Mouse (Mus musculus): Measurements from ENCODE around the gene Cxcl10. TPM values are rescaled to one million over a fixed set of nuclear protein-coding genes. Genes with fewer than 3 reads are reported as not detected.

The Cxcl10 gene
- total RNA-seq (2021), result under 1 TPM; 0.72 to 0.87 TPM
- long read RNA-seq, experiment 1, result 0 reads
- long read RNA-seq, experiment 2, result 0 reads

GRCm38 (mm10) chr5:92348794-92349413, at the start of gene Cxcl10:
Gene Cxcl10 (minus strand): TSS chr5:92348889.
- peak; percentile 19 to 32 for DNase-seq (ENCODE audit: low spot score in 2 of 2)

GRCm38 (mm10) chr5:92398153-92398552, 49.5 kb upstream of the Cxcl10 start:
- DNase-seq (ENCODE audit: low spot score in 2 of 2), result peak; percentile 69 to 80

GRCm38 (mm10) chr5:92396476-92396875, 47.8 kb upstream of the Cxcl10 start:
- DNase-seq (ENCODE audit: low spot score in 2 of 2), result no peak

DNA sequence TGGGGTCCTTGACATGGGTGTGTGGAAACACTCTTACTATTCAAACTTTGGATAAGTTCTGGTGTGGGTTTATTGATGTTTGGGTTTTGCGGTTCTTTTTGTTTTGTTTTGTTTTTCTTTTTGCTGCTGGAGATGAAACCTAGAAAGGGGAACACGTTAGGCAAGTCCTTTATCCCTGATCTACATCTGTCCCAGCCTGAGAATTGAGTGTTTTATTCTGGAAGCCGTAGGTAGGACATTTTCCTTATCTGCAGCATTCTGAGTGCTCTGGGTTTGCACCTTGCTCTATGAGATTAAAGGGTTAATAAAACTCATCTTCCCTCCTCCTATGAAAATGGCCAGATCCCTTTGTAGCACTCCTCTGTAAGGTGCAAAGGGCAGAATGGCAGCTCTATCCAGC, 47.1 kb upstream of the Cxcl10 start:
- DNase-seq (ENCODE audit: low spot score in 2 of 2), result no peak

DNA sequence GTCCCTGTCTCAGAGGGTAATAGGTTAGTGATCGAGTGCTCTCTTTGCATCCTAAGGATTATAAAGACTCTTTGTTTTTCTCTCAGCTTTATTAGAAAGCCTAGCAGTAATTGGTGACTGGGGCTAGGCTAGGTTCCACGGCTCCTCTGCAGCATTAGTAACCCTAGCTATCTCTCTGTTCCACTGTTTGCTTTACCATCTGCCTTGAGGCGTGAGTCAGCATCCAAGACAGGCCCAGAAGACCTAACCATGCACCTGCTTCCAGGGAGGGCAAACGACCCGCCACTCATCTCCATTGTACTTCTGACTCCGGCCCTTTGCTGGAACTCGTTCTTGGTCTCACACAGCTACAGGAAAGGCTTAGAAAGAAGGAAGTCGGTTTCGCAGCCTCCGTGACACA, 45.2 kb upstream of the Cxcl10 start:
- no peak for DNase-seq (ENCODE audit: low spot score in 2 of 2)

DNA sequence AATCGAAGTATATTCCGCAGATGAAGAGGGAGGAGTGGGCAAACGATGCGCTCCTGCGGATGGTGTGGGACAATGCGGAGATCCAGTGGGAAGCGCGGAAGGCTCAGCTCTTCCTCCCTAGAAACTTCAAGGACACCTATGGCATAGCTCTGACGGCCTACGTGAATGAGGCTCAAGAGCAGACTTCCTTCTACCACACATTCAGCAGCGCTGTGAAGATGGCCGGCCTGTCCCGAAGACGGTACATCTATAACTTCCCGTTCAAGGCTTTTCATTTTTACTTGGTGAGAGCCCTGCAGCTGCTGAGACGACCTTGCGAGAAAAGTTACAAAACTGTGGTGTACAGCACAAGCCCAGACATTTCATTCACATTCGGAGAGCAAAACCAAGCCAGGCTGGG, 43.9 kb upstream of the Cxcl10 start:
- DNase-seq (ENCODE audit: low spot score in 2 of 2), result no peak

DNA sequence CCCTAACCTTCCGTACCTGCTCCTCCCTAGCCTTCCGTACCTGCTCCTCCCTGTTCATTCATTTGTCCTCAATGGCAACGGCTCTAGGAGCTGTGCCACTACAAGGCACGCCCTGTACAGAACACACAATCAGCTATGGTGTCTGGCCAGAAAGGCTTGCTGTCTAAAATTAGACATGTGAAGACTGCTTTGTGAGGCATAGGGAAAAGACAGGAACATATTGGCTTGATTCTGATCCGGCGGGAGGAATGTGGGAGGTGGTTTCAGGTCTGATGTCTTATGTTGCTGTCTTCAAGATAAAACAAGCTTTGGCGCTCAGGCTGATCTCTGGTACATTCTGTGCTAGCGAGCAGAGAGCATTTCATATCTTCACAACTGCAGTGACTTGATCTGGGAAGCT, 41.9 kb upstream of the Cxcl10 start:
- peak in 1 of 2 experiments; percentile 11 for DNase-seq (ENCODE audit: low spot score in 2 of 2)

GRCm38 (mm10) chr5:92389977-92390376, 41.3 kb upstream of the Cxcl10 start:
- DNase-seq (ENCODE audit: low spot score in 2 of 2), result no peak

DNA sequence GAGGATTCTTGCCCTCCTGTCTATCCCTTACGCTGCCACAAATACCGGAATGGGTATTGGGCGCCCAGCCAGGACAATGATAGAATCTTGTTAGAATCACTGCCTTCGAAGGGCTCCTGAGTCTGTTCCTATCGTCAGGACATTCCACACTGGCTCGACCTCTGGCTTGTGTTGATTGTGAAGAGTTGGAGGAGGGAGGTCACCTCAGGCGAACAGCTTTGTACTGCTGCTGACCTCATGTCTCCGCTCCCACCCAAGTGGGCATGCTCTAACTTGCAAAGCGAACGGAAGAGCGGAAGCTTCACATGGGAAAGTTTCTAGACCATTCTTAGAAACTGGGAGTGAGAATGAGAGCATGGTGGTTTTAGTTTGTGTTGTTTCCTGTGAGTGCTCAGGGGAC, 38.7 kb upstream of the Cxcl10 start:
- no peak for DNase-seq (ENCODE audit: low spot score in 2 of 2)

- no peak for DNase-seq (ENCODE audit: low spot score in 2 of 2)
These were observed 38.0 kb upstream of the Cxcl10 start for GRCm38 (mm10) chr5:92386643-92387042.

DNA sequence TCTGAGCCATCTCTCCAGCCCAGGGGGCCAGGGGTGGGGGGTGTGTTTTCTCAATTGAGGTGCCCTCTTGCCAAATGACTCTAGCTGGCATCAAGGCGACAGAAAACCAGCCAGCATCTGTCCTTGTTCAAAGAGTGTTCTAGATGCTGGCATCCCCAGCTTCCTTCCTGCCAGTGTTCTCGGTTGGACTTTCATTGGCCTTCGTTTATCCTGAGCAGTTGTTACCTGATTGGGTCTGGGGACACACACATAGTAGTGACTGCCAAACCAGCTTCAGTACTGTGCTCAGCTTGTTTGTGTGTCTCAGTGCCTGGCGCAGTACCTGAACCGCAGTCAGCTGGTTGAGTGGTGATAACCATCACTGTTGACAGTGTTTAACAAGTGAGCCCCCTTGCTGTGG, 37.4 kb upstream of the Cxcl10 start:
- DNase-seq (ENCODE audit: low spot score in 2 of 2), result no peak

DNA sequence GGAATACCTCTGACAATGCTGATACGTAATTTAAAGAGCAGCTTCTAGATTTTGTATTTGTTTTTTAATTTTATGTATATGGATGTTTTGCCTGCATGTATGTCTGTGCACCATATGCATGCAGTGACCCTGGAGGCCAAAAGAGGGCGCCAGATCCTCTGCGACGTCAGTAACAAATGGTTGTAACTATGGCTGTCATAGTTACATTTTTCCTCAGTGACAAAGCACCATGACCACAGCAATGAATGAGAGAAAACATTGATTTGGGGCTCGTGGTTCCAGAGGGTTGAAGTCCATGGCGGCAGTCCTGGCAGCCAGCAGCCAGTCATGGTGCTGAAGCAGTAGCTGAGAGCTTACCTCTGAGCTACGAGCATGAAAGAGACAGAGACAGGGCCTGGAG, 36.2 kb upstream of the Cxcl10 start:
- no peak for DNase-seq (ENCODE audit: low spot score in 2 of 2)

DNA sequence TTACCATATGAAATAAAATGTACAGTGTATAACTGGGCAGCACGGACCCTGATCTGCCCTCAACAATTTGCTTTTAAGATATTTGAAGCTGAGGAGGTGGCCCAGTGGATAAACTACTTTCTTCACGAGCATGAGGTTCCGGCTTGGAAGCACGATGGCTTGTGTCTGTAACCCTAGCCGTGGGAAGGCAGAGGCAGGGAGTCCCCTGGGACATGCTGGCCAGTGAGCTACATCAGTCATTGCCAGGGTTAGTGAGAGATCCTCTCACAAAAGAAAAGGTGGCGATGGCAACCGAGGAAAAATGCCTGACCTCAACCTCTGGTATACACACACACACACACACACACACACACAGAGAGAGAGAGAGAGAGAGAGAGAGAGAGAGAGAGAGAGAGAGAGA, 35.1 kb upstream of the Cxcl10 start:
- no peak for DNase-seq (ENCODE audit: low spot score in 2 of 2)

DNA sequence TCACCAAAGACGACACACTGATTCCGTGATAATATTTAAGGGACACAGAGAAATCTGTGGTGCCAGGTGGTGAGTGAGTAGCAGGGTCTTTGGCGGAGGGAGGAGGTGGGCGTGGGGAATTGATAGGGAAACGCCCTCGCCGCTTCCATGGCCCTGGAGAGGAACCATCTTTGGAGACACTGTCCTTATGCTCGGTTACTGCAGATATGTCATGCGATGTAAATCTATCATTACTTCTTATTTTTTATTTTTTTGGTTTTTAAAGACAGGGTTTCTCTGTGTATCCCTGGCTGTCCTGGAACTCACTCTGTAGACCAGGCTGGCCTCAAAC, 33.6 kb upstream of the Cxcl10 start:
- no peak for DNase-seq (ENCODE audit: low spot score in 2 of 2)

DNA sequence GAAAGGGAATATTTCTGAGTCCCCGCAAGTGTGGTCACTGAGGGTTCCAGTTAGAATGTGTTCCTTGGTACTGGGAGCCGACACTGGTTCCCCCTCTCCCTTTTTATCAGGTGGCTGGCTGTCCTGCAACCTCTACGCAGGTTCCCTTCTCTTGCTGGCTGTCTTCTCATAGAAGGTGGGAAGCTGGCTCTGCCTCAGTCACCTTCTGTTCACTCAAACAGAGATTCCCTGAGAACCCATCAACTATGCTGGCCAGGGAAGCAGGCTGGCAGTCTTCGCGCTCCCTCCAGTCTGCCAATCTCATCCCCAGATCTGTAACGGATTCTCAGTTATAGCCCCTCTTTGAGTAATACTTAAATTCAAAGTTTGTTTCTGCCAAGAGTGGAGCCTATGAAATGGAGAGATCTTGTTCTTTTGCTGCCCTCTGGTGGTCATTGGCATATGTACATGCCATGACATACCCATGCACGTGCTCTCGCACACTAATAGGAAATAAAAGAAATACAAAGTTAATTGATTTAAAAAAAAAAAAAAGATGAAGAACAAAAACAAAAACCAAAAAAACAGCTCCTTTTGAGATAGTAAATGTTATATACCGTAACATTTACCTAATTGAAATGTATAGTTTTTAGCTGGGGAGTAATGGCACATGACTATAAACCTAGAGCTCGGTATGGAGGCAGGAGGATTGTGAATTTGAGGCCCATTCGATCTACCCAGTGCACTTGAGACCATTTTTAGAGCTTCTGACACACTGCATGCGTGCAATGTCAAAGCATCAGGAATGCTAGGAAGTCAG, 33.1 kb upstream of the Cxcl10 start:
- peak; percentile 74 to 86 for DNase-seq (ENCODE audit: low spot score in 2 of 2)

- DNase-seq (ENCODE audit: low spot score in 2 of 2), result no peak
These were observed 28.2 kb upstream of the Cxcl10 start for GRCm38 (mm10) chr5:92376795-92377405.

GRCm38 (mm10) chr5:92375368-92375767, 26.7 kb upstream of the Cxcl10 start:
- no peak for DNase-seq (ENCODE audit: low spot score in 2 of 2)

GRCm38 (mm10) chr5:92374721-92375142, 26.0 kb upstream of the Cxcl10 start:
- DNase-seq (ENCODE audit: low spot score in 2 of 2), result no peak

DNA sequence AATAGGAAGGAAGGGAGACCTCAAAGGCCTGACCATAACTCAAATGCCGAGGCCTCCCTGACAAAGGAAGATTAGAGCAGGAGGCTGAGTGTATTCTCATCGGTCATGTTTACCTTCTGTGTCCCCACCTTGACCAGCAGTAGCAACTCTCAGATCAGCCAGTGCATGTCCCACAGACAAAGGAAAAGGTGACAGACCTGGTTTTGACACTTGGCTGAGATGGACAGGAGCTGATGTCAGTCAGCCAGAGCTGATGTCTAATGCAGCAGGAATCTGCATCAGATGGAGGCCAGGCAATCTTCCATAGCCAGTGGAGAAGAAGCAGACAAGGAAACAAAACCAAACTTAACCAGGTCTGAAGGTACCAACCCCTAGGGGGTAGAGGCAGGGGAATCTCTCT, 23.9 kb upstream of the Cxcl10 start:
- no peak for DNase-seq (ENCODE audit: low spot score in 2 of 2)

DNA sequence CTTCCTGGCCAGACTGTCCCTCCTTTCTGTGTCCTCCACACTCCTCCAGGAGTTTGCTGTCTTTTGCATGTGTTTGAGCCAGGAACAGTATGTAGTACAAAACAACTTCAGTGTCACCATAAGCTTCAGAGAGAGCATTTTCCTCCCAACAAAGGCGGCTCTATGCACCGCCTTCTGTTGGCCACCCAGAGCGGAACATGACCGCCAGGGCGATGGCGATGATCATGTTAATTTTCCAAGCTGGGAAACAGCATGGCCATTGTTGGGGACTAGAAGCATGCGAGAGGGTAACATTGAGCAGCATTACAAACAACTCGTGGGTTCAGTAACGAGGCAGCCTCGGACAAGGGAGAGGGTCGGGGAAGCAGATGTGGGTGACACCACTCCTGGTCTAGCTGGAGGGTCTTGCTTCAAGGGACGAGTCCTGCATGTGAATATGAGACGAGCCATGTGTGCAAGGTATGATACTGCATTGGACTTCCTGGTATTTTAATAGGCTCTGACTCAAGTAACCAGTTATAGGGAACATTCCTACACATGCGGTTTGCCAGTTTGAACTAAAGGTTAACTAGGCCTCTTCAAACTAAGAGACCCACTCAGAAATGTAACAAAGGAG, 22.8 kb upstream of the Cxcl10 start:
- no peak for DNase-seq (ENCODE audit: low spot score in 2 of 2)

- DNase-seq (ENCODE audit: low spot score in 2 of 2), result no peak
These were observed 22.2 kb upstream of the Cxcl10 start for GRCm38 (mm10) chr5:92370891-92371290.

GRCm38 (mm10) chr5:92370392-92370791, 21.7 kb upstream of the Cxcl10 start:
- no peak for DNase-seq (ENCODE audit: low spot score in 2 of 2)

Measured in left cerebral cortex, adult 18-20 months (tissue).